Mouse (Mus musculus) ES-E14 (cell line): ENCODE results near the gene Slit2. TPM values are rescaled to one million over a fixed set of nuclear protein-coding genes. Genes with fewer than 3 reads are reported as not detected.
A peak's percentile ranks its signal among the peaks of the same experiment; 100 is the strongest.

Experiments used
- DNase-seq: peaks from one replicate; pipeline ENCODE4 v3.0.0-alpha.2; 2013; ENCODE audit warnings: low read depth, low spot score
- H3K27ac ChIP-seq: 2 replicates; pipeline ENCODE4 v1.5.1; 2012; ENCODE audit warnings: low read depth, mild to moderate bottlenecking, low read length, moderate library complexity, mixed read lengths; ENCODE audit not compliant: poor library complexity, insufficient read depth, severe bottlenecking
- H3K36me3 ChIP-seq: 2 replicates; pipeline ENCODE4 v1.6.1; 2012; ENCODE audit warnings: mild to moderate bottlenecking, low read length, moderate library complexity, mixed read lengths; ENCODE audit not compliant: control insufficient read depth, poor library complexity, insufficient read depth, severe bottlenecking
- H3K4me1 ChIP-seq, 2 experiments: fragments of 150-350 bp in 1 of 2; sonication (generic) in 1 of 2; 2 replicates each; pipeline ENCODE4 v1.6.1; 2012; ENCODE audit warnings: low read length in 2 of 2, mild to moderate bottlenecking in 1 of 2, mixed read lengths in 1 of 2; ENCODE audit not compliant: control insufficient read depth in 2 of 2, insufficient read depth in 2 of 2, poor library complexity in 1 of 2
- H3K4me3 ChIP-seq, 2 experiments: fragments of 150-350 bp in 1 of 2; sonication (generic) in 1 of 2; 2 replicates each; pipeline ENCODE4 v1.5.1; 2012; ENCODE audit warnings: low read length in 2 of 2, low read depth in 1 of 2, mild to moderate bottlenecking in 1 of 2, mixed read lengths in 1 of 2; ENCODE audit not compliant: insufficient read depth in 1 of 2, poor library complexity in 1 of 2, severe bottlenecking in 1 of 2
- H3K9ac ChIP-seq: 2 replicates; pipeline ENCODE4 v1.6.1; 2012; ENCODE audit warnings: low read depth, mild to moderate bottlenecking, low read length, mixed read lengths; ENCODE audit not compliant: poor library complexity, insufficient read depth, severe bottlenecking
- H3K9me3 ChIP-seq: fragments of 150-350 bp; sonication (generic); 2 replicates; pipeline ENCODE4 v1.6.1; 2012; ENCODE audit warnings: low read depth, mild to moderate bottlenecking, low read length; ENCODE audit not compliant: control insufficient read depth, insufficient read depth
- CHD2 ChIP-seq: IDR thresholded peaks from 2 replicates; pipeline ENCODE4 v1.6.1; 2014; ENCODE audit warnings: mild to moderate bottlenecking, low read depth, low read length, inconsistent platforms
- HCFC1 ChIP-seq: IDR thresholded peaks from 2 replicates; pipeline ENCODE4 v1.6.1; 2012; ENCODE audit warnings: low read length, inconsistent platforms, borderline replicate concordance; ENCODE audit not compliant: insufficient read depth
- MAFK ChIP-seq: IDR thresholded peaks from 2 replicates; pipeline ENCODE4 v1.6.1; 2014; ENCODE audit warnings: mild to moderate bottlenecking, low read depth, low read length, inconsistent platforms; ENCODE audit not compliant: insufficient read depth
- ZC3H11A ChIP-seq: IDR thresholded peaks from 2 replicates; pipeline ENCODE4 v1.6.1; 2012; ENCODE audit warnings: low read depth, mild to moderate bottlenecking, inconsistent platforms, low read length, borderline replicate concordance
- ZNF384 ChIP-seq: IDR thresholded peaks from 2 replicates; pipeline ENCODE4 v1.6.1; 2012; ENCODE audit warnings: low read depth, low read length, inconsistent platforms
- in situ Hi-C, 2 experiments: fragments of 600-800 bp; cut with MboI; formaldehyde crosslinking; loops; one replicate each; pipeline ENCODE4 v1.15.1; 2025; ENCODE audit warnings: low sequenced_read_pairs in 2 of 2, inconsistent platforms in 1 of 2; ENCODE audit not compliant: unreplicated experiment in 2 of 2
- total RNA-seq: library from RNA; depleted of rRNA; stranded (reverse); fragments of 300-350 nt; gene quantifications from 2 replicates; pipeline ENCODE4 v1.2.3, GENCODE M21; 2012

Gene Slit2
- total RNA-seq, 1 experiment: 4.6 TPM

GRCm38 (mm10) chr5:48138849-48139487, 156.0 kb downstream of the Slit2 start:
- Histone ChIP-seq H3K9me3 (no peaks in the 10 kb centered on the region), H3K4me1 (no peaks in the 10 kb centered on the region), H3K36me3 (no peaks in the 10 kb centered on the region), H3K4me3 (no peak overlapping the region), H3K27ac (no peak overlapping the region), H3K9ac (no peak overlapping the region)
- TF ChIP-seq CHD2: no peak
- TF ChIP-seq ZNF384: no peak
- TF ChIP-seq MAFK: no peak
- no peak for TF ChIP-seq HCFC1
- no peak for TF ChIP-seq ZC3H11A
- in situ Hi-C loops: loop anchor here in 1 of 2 experiments (25.0 kb wide), 2 partner anchors 198 to 1127 kb away; partner anchors contain the start of gene 5730480H06Rik
- DNase-seq: peak; percentile 27

GRCm38 (mm10) chr5:48139488-48139862, 156.5 kb downstream of the Slit2 start:
- no peak overlapping the region for H3K9ac ChIP-seq
- no peaks in the 10 kb centered on the region for H3K9me3 ChIP-seq
- no peak for TF ChIP-seq ZNF384
- no peak for TF ChIP-seq CHD2
- no peak for TF ChIP-seq MAFK
- TF ChIP-seq HCFC1: no peak
- TF ChIP-seq ZC3H11A: no peak
- no peak for DNase-seq
- in situ Hi-C loops: loop anchor here in 1 of 2 experiments (25.0 kb wide), 2 partner anchors 198 to 1127 kb away; partner anchors contain the start of gene 5730480H06Rik
- no peaks in the 10 kb centered on the region for H3K4me1 ChIP-seq
- H3K36me3 ChIP-seq: no peaks in the 10 kb centered on the region
- no peak overlapping the region for H3K27ac ChIP-seq
- no peak overlapping the region for H3K4me3 ChIP-seq

- Histone ChIP-seq H3K27ac (no peak overlapping the region), H3K36me3 (no peaks in the 10 kb centered on the region), H3K9ac (no peak overlapping the region), H3K4me1 (no peaks in the 10 kb centered on the region), H3K4me3 (no peak overlapping the region), H3K9me3 (no peaks in the 10 kb centered on the region)
- in situ Hi-C loops: loop anchor here in 1 of 2 experiments (25.0 kb wide), 2 partner anchors 191 to 1134 kb away; partner anchors contain the start of gene 5730480H06Rik
- no peak for TF ChIP-seq ZC3H11A
- TF ChIP-seq ZNF384: no peak
- TF ChIP-seq CHD2: no peak
- TF ChIP-seq MAFK: no peak
- no peak for TF ChIP-seq HCFC1
- DNase-seq: no peak
These were observed 163.1 kb downstream of the Slit2 start for GRCm38 (mm10) chr5:48146082-48146481.

- no peaks in the 10 kb centered on the region for H3K9me3 ChIP-seq
- H3K27ac ChIP-seq: no peak overlapping the region
- H3K4me3 ChIP-seq: no peak overlapping the region
- no peak overlapping the region for H3K9ac ChIP-seq
- no peaks in the 10 kb centered on the region for H3K36me3 ChIP-seq
- in situ Hi-C loops: no loop called here
- H3K4me1 ChIP-seq: no peaks in the 10 kb centered on the region
- no peak for DNase-seq
- no peak for TF ChIP-seq CHD2
- TF ChIP-seq ZNF384: no peak
- no peak for TF ChIP-seq MAFK
These were observed 177.9 kb downstream of the Slit2 start for GRCm38 (mm10) chr5:48160829-48161228.
